Mouse (Mus musculus): ENCODE results near the gene Gpr142.

DNA sequence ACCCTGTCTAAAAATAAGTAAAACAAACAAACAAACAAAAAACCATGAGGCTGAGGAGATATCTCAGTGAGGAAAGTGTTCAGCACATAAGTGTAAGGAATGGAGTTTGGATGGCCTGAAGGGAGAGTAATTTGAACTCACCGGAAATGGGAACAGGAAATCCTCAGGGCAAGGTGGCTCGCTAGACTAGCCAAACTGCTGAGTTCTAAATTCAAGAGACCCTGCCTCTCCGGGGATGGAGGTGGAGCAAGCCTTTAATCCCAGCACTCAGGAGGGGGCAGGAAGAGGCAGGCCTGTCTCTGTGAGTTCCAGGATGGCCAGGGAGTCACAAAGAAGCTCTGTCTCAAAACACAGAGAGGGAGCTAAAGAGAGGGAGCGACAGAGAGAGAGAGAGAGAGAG, 11.6 kb downstream of the Gpr142 start:
- TF ChIP-seq POLR2AphosphoS2 (IDR thresholded peaks at IDR 0.05; ENCODE audit: insufficient read length, low read depth) (no peak), POLR2A (IDR thresholded peaks at IDR 0.05; ENCODE audit: insufficient read length, low read depth) (no peak), MAX (IDR thresholded peaks at IDR 0.05; ENCODE audit: low read depth) (no peak), E2F4 (IDR thresholded peaks at IDR 0.05; ENCODE audit: insufficient read depth) (no peak), TCF12 (IDR thresholded peaks at IDR 0.05; ENCODE audit: insufficient read depth, poor library complexity, severe bottlenecking) (no peak), MYOD1 (IDR thresholded peaks at IDR 0.05; ENCODE audit: control insufficient read depth in 1 of 3, insufficient read length in 2 of 3, low read depth in 2 of 3) (no peak), USF1 (IDR thresholded peaks at IDR 0.05; ENCODE audit: low read depth) (no peak)

Measured in myocyte (in vitro differentiated cells).